Mouse (Mus musculus) forebrain, embryonic 14.5 days (tissue): ENCODE results near the gene Snx9. TPM values are rescaled to one million over a fixed set of nuclear protein-coding genes. Genes with fewer than 3 reads are reported as not detected.

Experiments used
- ATAC-seq: fragments of 200-750 bp; cut with Nextera tagmentation; 2 replicates; pipeline ENCODE4 v1.8.0; 2017; ENCODE audit warnings: mild to moderate bottlenecking, moderate library complexity
- DNase-seq: peaks from one replicate; pipeline ENCODE4 v3.0.0-alpha.2; 2015; ENCODE audit warnings: low spot score
- H3K27ac ChIP-seq: fragments of 300-500 bp; sonication (generic); 2 replicates; pipeline ENCODE4 v1.5.1; 2014; ENCODE audit warnings: low read depth, mild to moderate bottlenecking, control low read depth, low read length, moderate library complexity
- H3K27me3 ChIP-seq: fragments of 300-500 bp; sonication (generic); replicated peaks from 2 replicates; pipeline ENCODE4 v1.6.1; 2014; ENCODE audit warnings: low read length, control low read depth, mixed read lengths; ENCODE audit not compliant: control insufficient read depth, insufficient read depth
- H3K36me3 ChIP-seq: fragments of 300-500 bp; sonication (generic); 2 replicates; pipeline ENCODE4 v1.6.1; 2014; ENCODE audit warnings: low read length, control low read depth; ENCODE audit not compliant: control insufficient read depth, insufficient read depth
- H3K4me1 ChIP-seq: fragments of 300-500 bp; sonication (generic); 2 replicates; pipeline ENCODE4 v1.6.1; 2014; ENCODE audit warnings: antibody characterized with exemption, low read length, control low read depth; ENCODE audit not compliant: control insufficient read depth, insufficient read depth
- H3K4me2 ChIP-seq: fragments of 300-500 bp; sonication (generic); 2 replicates; pipeline ENCODE4 v1.6.1; 2014; ENCODE audit warnings: mild to moderate bottlenecking, control low read depth, low read length
- H3K4me3 ChIP-seq: fragments of 300-500 bp; sonication (generic); 2 replicates; pipeline ENCODE4 v1.5.1; 2014; ENCODE audit warnings: low read depth, low read length, control low read depth
- H3K9ac ChIP-seq: fragments of 300-500 bp; sonication (generic); 2 replicates; pipeline ENCODE4 v1.6.1; 2014; ENCODE audit warnings: mild to moderate bottlenecking, low read length, control low read depth, moderate library complexity
- H3K9me3 ChIP-seq: fragments of 300-500 bp; sonication (generic); replicated peaks from 2 replicates; pipeline ENCODE4 v1.6.1; 2016; ENCODE audit warnings: low read length, control low read depth, mixed read lengths; ENCODE audit not compliant: control insufficient read depth
- WGBS: fragments of 180-500 bp; shearing (Covaris S2); extraction: QIAGEN DNeasy Blood & Tissue Kit; methylation state at CpG from one replicate; pipeline ENCODE4 v1.1.7; 2014; 5-methylcytosine and 5-hydroxymethylcytosine counted together
- polyA plus RNA-seq: library from polyadenylated mRNA; unstranded; fragments of >200 nt; fragmentation: Nextera tagmentation; extraction: Ambion mirVana; gene quantifications from 2 replicates; pipeline ENCODE4 v1.2.1, GENCODE M21; 2014

Snx9 gene
- polyA plus RNA-seq, 1 experiment from 2014 or later: 6.7 TPM

GRCm38 (mm10) chr17:5862285-5862684 lies 21.2 kb downstream of the Snx9 start:
- WGBS: 7% methylated on average over 6 of the region's 6 CpGs
- DNase-seq (peak; percentile 68), ATAC-seq (peak; percentile 55; the same call in 1 of the 2 replicates)
- Histone ChIP-seq H3K4me1 (peaks cover 6% of the 10 kb centered on the region; the same call in 1 of the 2 replicates), H3K4me2 (no peak overlapping the region), H3K36me3 (no peaks in the 10 kb centered on the region), H3K9me3 (no peaks in the 10 kb centered on the region), H3K9ac (peak overlapping the region; percentile 42; the same call in 1 of the 2 replicates), H3K27ac (no peak overlapping the region), H3K4me3 (no peak overlapping the region), H3K27me3 (no peaks in the 10 kb centered on the region)

GRCm38 (mm10) chr17:5862869-5863268 lies 21.7 kb downstream of the Snx9 start:
- no peak for ATAC-seq
- 29% methylated on average over 4 of the region's 4 CpGs for WGBS

GRCm38 (mm10) chr17:5863745-5864144 lies 22.6 kb downstream of the Snx9 start:
- ATAC-seq: no peak
- no peak overlapping the region for H3K4me3 ChIP-seq
- H3K27ac ChIP-seq: no peak overlapping the region
- no peaks in the 10 kb centered on the region for H3K36me3 ChIP-seq
- no peaks in the 10 kb centered on the region for H3K9me3 ChIP-seq
- DNase-seq: no peak
- H3K27me3 ChIP-seq: no peaks in the 10 kb centered on the region
- no peak overlapping the region for H3K9ac ChIP-seq
- 97% methylated on average over 5 of the region's 5 CpGs for WGBS
- H3K4me2 ChIP-seq: no peak overlapping the region
- H3K4me1 ChIP-seq: peaks cover 6% of the 10 kb centered on the region; the same call in 1 of the 2 replicates

More at GRCm38 (mm10) chr17:5862869-5863268, 21.7 kb downstream of the Snx9 start:
- no peak for DNase-seq
- no peak overlapping the region for H3K27ac ChIP-seq
- H3K36me3 ChIP-seq: no peaks in the 10 kb centered on the region
- no peaks in the 10 kb centered on the region for H3K27me3 ChIP-seq
- H3K9me3 ChIP-seq: no peaks in the 10 kb centered on the region
- no peak overlapping the region for H3K4me2 ChIP-seq
- H3K4me1 ChIP-seq: peaks cover 6% of the 10 kb centered on the region; the same call in 1 of the 2 replicates
- no peak overlapping the region for H3K4me3 ChIP-seq
- H3K9ac ChIP-seq: no peak overlapping the region

DNA sequence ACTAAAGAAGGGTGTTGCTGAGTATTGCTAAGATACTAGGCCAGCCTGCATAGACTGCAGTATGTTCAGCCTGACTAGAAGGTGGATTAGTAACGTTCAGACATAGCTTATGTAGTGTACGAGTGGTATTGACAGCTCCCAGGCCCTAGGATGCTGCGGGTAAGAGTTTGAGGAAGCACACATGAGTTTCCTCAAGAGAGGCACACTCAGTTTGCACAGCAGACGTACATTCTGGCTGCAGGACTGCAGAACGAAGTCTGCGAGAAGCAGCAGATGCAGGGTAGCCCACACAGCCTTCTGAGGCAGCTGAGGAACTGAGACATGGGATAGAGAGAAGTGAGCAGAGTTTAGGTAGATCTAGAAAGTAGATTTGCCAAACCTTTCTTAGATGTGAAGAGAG lies 26.3 kb downstream of the Snx9 start:
- Histone ChIP-seq H3K27ac (no peak overlapping the region), H3K4me2 (no peak overlapping the region), H3K36me3 (no peaks in the 10 kb centered on the region), H3K9ac (no peak overlapping the region), H3K9me3 (no peaks in the 10 kb centered on the region), H3K4me1 (peaks cover 3% of the 10 kb centered on the region; the same call in 1 of the 2 replicates), H3K4me3 (no peak overlapping the region), H3K27me3 (no peaks in the 10 kb centered on the region)
- ATAC-seq: no peak
- 91% methylated on average over 6 of the region's 6 CpGs for WGBS
- DNase-seq: no peak

DNA sequence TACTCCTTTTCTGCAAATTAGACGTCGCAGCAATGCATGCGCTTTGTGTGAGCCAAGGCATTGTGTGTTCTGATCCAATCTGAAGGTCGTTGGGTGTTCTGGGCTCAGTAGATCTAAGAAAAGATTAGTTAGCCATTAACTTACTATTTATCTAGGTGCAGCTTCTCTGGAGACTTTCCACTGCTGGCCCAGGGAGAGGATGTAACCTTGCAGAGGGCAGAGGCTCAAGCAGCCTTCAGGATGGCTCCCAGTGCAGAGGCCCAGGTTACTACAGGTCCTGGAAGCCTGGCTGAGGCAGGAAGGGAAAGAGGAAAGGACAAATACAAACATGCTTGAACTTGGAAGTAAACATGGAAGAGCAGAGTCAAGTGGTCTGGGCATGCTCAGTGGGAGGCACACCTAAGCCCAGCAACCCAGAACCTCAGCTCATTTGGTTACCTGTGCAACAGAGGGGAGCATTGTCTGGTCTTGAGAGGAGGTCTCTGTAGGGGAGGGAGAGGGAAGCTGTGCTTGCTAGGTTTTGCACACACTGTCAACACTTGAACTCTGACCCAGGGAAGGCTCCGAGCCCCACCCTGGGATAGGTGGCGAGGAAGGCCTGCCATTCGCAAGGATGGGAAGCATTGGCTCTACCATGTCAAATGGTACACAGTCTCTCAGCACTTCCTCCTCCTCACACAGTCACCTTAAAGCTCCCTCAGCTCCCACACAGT lies 27.3 kb downstream of the Snx9 start:
- H3K4me1 ChIP-seq: no peaks in the 10 kb centered on the region
- no peak for ATAC-seq
- WGBS: 91% methylated on average over 7 of the region's 7 CpGs
- no peaks in the 10 kb centered on the region for H3K27me3 ChIP-seq
- no peaks in the 10 kb centered on the region for H3K36me3 ChIP-seq
- no peak for DNase-seq
- H3K4me3 ChIP-seq: no peak overlapping the region
- no peak overlapping the region for H3K27ac ChIP-seq
- H3K4me2 ChIP-seq: no peak overlapping the region
- no peaks in the 10 kb centered on the region for H3K9me3 ChIP-seq
- no peak overlapping the region for H3K9ac ChIP-seq

GRCm38 (mm10) chr17:5869461-5869860 lies 28.3 kb downstream of the Snx9 start:
- Histone ChIP-seq H3K4me1 (no peaks in the 10 kb centered on the region), H3K36me3 (no peaks in the 10 kb centered on the region), H3K4me2 (no peak overlapping the region), H3K27me3 (no peaks in the 10 kb centered on the region), H3K9ac (no peak overlapping the region), H3K9me3 (no peaks in the 10 kb centered on the region), H3K27ac (no peak overlapping the region), H3K4me3 (no peak overlapping the region)
- DNase-seq (no peak), ATAC-seq (no peak)
- WGBS: 87% methylated on average over 3 of the region's 3 CpGs

DNA sequence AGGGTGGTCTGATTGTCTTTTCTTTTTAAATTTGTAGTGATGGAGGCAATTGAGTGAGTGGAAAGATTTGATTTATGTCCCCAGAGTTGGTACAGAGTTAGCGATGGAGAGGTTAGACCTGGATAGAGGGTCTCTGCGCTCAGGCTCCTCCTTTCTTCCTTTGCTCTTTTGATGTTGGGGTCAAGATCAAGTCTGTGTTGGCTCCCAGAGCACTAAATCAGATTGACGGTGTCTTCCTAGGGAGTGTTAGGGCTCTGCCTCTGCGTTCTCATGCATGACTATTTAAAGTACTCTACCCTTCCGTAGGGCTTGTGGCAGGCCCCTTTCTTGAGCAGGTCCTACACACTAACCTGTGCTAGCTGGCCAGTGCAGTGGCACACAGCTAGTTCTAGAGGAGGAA lies 28.9 kb downstream of the Snx9 start:
- WGBS: 92% methylated on average over 5 of the region's 5 CpGs
- H3K27ac ChIP-seq: no peak overlapping the region
- H3K36me3 ChIP-seq: no peaks in the 10 kb centered on the region
- no peak for DNase-seq
- no peak overlapping the region for H3K4me2 ChIP-seq
- H3K4me1 ChIP-seq: no peaks in the 10 kb centered on the region
- no peaks in the 10 kb centered on the region for H3K9me3 ChIP-seq
- H3K9ac ChIP-seq: no peak overlapping the region
- H3K27me3 ChIP-seq: no peaks in the 10 kb centered on the region
- no peak overlapping the region for H3K4me3 ChIP-seq
- no peak for ATAC-seq

GRCm38 (mm10) chr17:5870696-5871095 lies 29.6 kb downstream of the Snx9 start:
- Histone ChIP-seq H3K36me3 (no peaks in the 10 kb centered on the region), H3K27ac (no peak overlapping the region), H3K4me3 (no peak overlapping the region), H3K4me1 (no peaks in the 10 kb centered on the region), H3K4me2 (no peak overlapping the region), H3K27me3 (no peaks in the 10 kb centered on the region), H3K9ac (no peak overlapping the region), H3K9me3 (no peaks in the 10 kb centered on the region)
- ATAC-seq (no peak), DNase-seq (no peak)
- WGBS: 93% methylated on average over 11 of the region's 11 CpGs

DNA sequence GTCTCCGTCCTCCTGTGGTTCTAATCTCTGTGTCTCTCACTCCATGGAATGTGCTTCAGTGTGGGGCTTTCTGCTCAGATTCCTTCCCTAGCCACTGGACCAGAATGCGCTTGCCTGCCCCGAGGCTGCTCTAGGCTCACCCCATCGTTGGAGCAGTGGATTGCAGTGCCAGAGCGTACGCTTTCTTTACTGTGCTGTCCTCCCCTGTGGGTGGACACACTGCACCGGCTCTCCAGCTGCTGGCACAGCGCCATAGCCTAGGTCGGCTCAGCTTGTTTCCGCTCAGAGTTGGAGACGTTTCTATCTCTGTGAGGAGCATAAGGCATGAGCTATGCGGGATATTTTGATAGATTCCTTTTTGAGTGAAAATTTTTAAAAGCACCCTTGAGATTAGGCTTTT lies 31.4 kb downstream of the Snx9 start:
- peak; percentile 46 for DNase-seq
- no peaks in the 10 kb centered on the region for H3K36me3 ChIP-seq
- H3K4me2 ChIP-seq: no peak overlapping the region
- H3K27me3 ChIP-seq: no peaks in the 10 kb centered on the region
- no peak overlapping the region for H3K27ac ChIP-seq
- no peaks in the 10 kb centered on the region for H3K4me1 ChIP-seq
- WGBS: 55% methylated on average over 12 of the region's 12 CpGs
- no peaks in the 10 kb centered on the region for H3K9me3 ChIP-seq
- H3K9ac ChIP-seq: no peak overlapping the region
- H3K4me3 ChIP-seq: no peak overlapping the region
- ATAC-seq: peak; percentile 71; the same call in 1 of the 2 replicates
